Mouse (Mus musculus): Measurements from ENCODE around the gene Atmin. TPM values are rescaled to one million over a fixed set of nuclear protein-coding genes. Genes with fewer than 3 reads are reported as not detected.

Atmin gene
- total and polyA plus RNA-seq, 3 experiments, result 17.3 to 34.5 TPM; not detected in 1

DNA sequence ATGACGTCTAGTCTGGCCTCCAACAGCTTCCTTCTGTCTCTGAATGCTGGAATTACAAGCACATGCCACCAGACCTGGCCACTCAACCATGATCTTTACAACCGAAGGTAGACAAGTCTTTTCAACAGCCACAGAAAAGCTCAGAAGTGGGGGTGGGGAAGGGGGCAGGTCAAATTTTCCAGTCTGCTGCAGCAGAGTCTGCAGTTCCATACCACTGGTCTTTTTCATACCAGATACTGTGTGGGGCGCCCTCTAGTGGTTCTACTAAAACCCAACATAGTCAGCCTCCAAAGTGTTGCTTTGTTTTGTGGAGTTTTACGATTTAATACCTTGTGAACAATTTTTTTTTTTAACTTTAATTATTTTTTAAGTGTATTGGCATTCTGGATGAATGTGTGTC is 36.9 kb downstream of the Atmin start:
- H3K79me2 ChIP-seq (ENCODE audit: control insufficient read depth, insufficient read depth, low read length, poor library complexity), result no peaks in the 10 kb centered on the region
- no peaks in the 10 kb centered on the region; a peak in 1 of 4 replicates for H3K4me1 ChIP-seq (ENCODE audit: control insufficient read depth in 1 of 2, insufficient read depth in 2 of 2, low read length in 2 of 2)
- DNase-seq (ENCODE audit: low read depth, low spot score), result peak; percentile 84
- no peak overlapping the region for H3K9ac ChIP-seq (ENCODE audit: control insufficient read depth, low read depth, low read length, poor library complexity, severe bottlenecking)
- TF ChIP-seq KAT2A (conservative IDR thresholded peaks at IDR 0.05; ENCODE audit: low read depth, low read length), result no peak
- no peak for TF ChIP-seq UBTF (IDR thresholded peaks at IDR 0.05; ENCODE audit: borderline replicate concordance, insufficient read depth, low read depth, low read length)
- no peak for TF ChIP-seq ETS1 (IDR thresholded peaks at IDR 0.05; ENCODE audit: low read depth, low read length)
- TF ChIP-seq POLR2A (IDR thresholded peaks at IDR 0.05; ENCODE audit: control insufficient read depth in 1 of 2, insufficient read depth in 1 of 2, low read depth in 1 of 2, low read length in 2 of 2, poor library complexity in 1 of 2), result no peak
- peak; percentile 86 for TF ChIP-seq SIN3A (IDR thresholded peaks at IDR 0.05; ENCODE audit: low read length)
- peak; percentile 45; the same call in 1 of the 2 replicates for TF ChIP-seq MXI1 (IDR thresholded peaks at IDR 0.05; ENCODE audit: low read depth, low read length)
- peak; percentile 44; the same call in 1 of the 2 replicates for TF ChIP-seq HCFC1 (IDR thresholded peaks at IDR 0.05; ENCODE audit: low read depth, low read length)
- TF ChIP-seq ZC3H11A (IDR thresholded peaks at IDR 0.05; ENCODE audit: low read depth, low read length), result peak; percentile 60
- TF ChIP-seq USF2 (IDR thresholded peaks at IDR 0.05; ENCODE audit: borderline replicate concordance in 1 of 2, insufficient read depth in 1 of 2, low read depth in 1 of 2, low read length in 2 of 2), result no peak
- TF ChIP-seq TCF12 (IDR thresholded peaks at IDR 0.05; ENCODE audit: low read depth, low read length), result no peak
- peak; percentile 77 for TF ChIP-seq SMC3 (IDR thresholded peaks at IDR 0.05; ENCODE audit: low read depth, low read length)
- TF ChIP-seq GATA1 (IDR thresholded peaks at IDR 0.05; ENCODE audit: low read depth, low read length), result no peak
- peak; percentile 77 for TF ChIP-seq RAD21 (IDR thresholded peaks at IDR 0.05; ENCODE audit: low read depth, low read length)
- TF ChIP-seq BHLHE40 (IDR thresholded peaks at IDR 0.05; ENCODE audit: borderline replicate concordance, low read depth, low read length), result no peak; the same call in 1 of the 2 replicates
- no peak for TF ChIP-seq CHD2 (IDR thresholded peaks at IDR 0.05; ENCODE audit: low read length)
- no peak for TF ChIP-seq MEF2A (IDR thresholded peaks at IDR 0.05; ENCODE audit: extremely low read depth, insufficient replicate concordance, low read depth, low read length, poor library complexity, severe bottlenecking)
- no peak for TF ChIP-seq USF1 (IDR thresholded peaks at IDR 0.05; ENCODE audit: low read depth, low read length)
- no peak for TF ChIP-seq POLR2AphosphoS5 (IDR thresholded peaks at IDR 0.05; ENCODE audit: borderline replicate concordance, low read depth, low read length)
- TF ChIP-seq ELF1 (IDR thresholded peaks at IDR 0.05; ENCODE audit: low read depth, low read length), result no peak
- TF ChIP-seq MAX (IDR thresholded peaks at IDR 0.05; ENCODE audit: low read length), result no peak
- no peak for TF ChIP-seq MYC (IDR thresholded peaks at IDR 0.05; ENCODE audit: low read depth, low read length)
- peak; percentile 59 to 85 (median 69) for TF ChIP-seq CTCF (IDR thresholded peaks at IDR 0.05 in 2 of 3, conservative IDR thresholded peaks at IDR 0.05 in 1 of 3; ENCODE audit: control insufficient read depth in 1 of 3, insufficient read depth in 1 of 3, low read depth in 2 of 3, low read length in 3 of 3, poor library complexity in 1 of 3, severe bottlenecking in 1 of 3)
- TF ChIP-seq ZNF384 (IDR thresholded peaks at IDR 0.05; ENCODE audit: low read depth, low read length), result no peak
- no peak for TF ChIP-seq EP300 (IDR thresholded peaks at IDR 0.05; ENCODE audit: low read depth in 1 of 2, low read length in 2 of 2)
- H3K4me3 ChIP-seq (ENCODE audit: control insufficient read depth in 1 of 2, insufficient read depth in 1 of 2, low read depth in 2 of 2, low read length in 2 of 2), result peak overlapping the region in 1 of 2 experiments; percentile 7; a peak in 1 of 4 replicates
- H3K27me3 ChIP-seq (ENCODE audit: control insufficient read depth in 1 of 2, insufficient read depth in 2 of 2, low read length in 2 of 2), result no peaks in the 10 kb centered on the region
- H3K27ac ChIP-seq (ENCODE audit: control insufficient read depth, low read depth, low read length), result no peak overlapping the region
- H3K9me3 ChIP-seq (replicated peaks; ENCODE audit: insufficient read depth, low read length), result no peaks in the 10 kb centered on the region
- no peaks in the 10 kb centered on the region; a peak in 1 of 4 replicates for H3K36me3 ChIP-seq (ENCODE audit: control insufficient read depth in 1 of 2, insufficient read depth in 2 of 2, low read length in 2 of 2)

All from MEL (cell line).